Mouse (Mus musculus) neural tube, postnatal 0 days (tissue): ENCODE data around the gene Slc39a7. TPM values are rescaled to one million over a fixed set of nuclear protein-coding genes. Genes with fewer than 3 reads are reported as not detected.
A peak's percentile ranks its signal among the peaks of the same experiment; 100 is the strongest.

Experiments
- microRNA counts: library from miRNA; unstranded; fragments of <30 nt; microRNA quantifications from one replicate; lab custom pipeline; 2015
- microRNA-seq: library from miRNA; unstranded; fragments of <30 nt; microRNA quantifications from one replicate; pipeline ENCODE4, GENCODE M21; 2016
- polyA plus RNA-seq: library from polyadenylated mRNA; unstranded; fragments of >200 nt; fragmentation: Nextera tagmentation; extraction: Ambion mirVana; gene quantifications from 2 replicates; pipeline ENCODE4 v1.2.1, GENCODE M21; 2015

Gene Slc39a7
- 143 and 149 TPM in 2 replicates for polyA plus RNA-seq

DNA sequence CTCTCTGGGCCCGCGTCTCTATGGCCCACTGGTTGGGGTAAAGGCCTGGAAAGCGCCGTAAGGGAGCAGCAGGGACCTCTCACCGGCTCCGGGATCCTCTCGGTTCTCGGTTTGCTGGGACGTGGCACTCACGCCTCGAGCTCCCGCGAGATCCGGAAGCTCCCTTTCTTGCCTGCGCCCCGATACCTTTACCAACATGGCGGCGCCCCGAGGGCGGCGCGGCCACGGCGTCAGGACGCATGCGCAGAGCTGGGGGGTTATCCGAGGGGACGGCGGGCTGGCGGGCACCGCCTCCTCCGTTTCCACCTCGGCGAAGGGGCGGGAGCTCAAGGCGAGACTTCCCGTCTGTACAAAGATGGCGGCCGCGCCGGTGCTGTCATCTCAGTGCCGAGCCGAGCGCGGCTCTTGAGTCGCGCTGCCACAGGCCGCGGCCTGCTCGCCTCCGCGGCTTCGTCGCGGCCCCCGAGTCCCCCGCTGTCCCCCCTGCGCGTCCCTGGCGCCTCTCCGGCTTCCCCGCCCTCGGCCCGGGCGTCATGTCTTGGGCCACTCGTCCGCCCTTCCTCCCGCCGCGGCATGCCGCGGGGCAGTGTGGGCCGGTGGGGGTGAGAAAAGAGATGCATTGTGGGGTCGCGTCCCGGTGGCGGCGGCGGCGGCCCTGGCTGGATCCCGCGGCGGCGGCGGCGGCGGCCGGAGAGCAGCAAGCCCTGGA is at the start of gene Slc39a7, which contains the start of gene Rxrb:
Gene Slc39a7 (minus strand): TSS at position 218 of the 709 bp plus-strand sequence.
Gene Rxrb (plus strand): TSS at position 348 of the 709 bp plus-strand sequence.

DNA sequence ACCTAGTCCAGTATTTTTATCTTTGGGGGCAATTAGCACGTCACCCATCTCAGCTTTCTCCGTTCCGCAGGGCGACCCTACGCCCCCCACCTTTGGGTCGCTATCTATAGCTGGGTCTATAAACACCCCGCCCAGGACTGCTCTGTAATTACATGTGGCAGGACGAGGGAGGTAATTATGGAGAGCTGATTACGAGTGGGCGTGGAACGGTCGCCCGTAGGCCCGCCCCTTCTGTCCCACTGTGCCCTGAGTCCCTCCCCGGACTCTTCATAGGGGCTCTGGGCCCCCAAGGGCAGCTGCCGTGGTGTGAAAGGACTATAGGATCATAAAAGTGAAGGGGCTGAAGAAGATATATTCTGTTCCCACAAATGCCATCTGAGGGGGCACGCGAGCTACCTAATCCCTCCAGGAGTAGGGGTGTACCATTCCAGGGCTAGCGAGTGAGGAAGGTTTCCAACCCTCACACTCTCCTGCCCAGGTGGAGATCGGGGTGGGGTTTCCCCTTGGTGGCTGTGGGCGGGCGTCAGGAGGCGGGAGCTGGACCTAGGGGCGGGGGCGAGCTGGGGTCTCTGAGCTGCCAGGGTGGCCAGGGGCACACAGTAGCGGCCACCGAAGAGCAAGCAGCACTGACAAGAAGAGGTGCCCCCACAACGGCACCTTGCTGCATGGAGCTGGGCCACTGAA is 7.5 kb upstream of the Slc39a7 start, which contains the start of gene Col11a2:
Gene Col11a2 (plus strand): TSS at position 560 of the 684 bp plus-strand sequence.

DNA sequence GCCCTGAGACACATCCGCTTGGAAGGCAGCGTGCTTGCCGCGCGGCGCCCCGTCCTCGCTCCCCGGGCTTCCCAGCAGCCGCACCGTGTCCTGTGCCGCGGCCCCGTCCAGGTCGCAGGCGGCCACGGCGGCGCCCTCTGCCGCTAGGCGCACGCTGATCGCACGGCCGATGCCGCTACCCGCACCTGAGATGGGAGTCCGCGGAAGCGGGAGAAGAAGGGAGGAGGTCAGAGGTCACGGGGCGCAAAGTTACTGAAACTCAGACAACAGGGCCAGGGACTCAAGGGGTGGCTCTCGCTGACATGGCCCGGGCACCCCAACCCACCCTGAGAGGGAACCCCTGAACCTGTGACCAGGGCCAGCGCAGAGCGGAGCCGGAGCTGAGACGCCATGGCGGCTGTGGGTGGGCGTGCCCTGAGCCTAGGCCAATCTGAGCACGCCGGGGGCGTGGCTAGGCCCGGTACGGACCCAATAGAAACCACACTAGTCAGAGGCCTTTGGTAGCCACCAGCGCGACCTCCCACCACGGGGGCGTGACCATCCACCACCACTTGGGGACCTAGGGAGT is 3.7 kb downstream of the Slc39a7 start, which contains the start of gene H2-Ke6:
Gene H2-Ke6 (minus strand): TSS at position 405 of the 568 bp plus-strand sequence.

DNA sequence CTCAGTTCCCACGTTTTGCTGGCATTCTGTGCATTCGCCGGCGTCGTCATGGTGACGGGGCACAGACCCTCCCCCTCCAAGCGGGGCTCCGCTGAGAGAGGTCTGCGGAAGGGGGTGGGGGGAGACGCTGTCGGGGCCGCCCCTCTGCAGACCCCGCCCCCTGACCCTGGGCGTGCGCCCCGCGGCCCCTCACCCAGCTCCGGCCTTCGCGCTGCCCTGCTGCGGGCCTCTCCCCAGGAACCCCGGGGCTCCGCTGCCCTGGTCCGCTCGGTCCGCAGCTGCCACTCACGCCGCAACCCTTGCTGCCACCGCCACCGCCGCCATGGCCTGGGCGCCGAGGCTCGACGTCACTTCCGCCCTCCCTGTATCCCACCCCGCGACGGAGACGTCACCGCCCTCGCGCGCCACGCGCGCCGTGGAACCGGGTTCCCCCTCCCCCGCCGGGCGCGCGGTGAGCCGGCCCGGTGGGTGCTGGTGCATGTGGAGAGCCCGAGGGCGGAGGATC is 7.1 kb downstream of the Slc39a7 start, which contains the start of gene Ring1:
Gene Ring1 (minus strand): TSS at position 364 of the 505 bp plus-strand sequence.

DNA sequence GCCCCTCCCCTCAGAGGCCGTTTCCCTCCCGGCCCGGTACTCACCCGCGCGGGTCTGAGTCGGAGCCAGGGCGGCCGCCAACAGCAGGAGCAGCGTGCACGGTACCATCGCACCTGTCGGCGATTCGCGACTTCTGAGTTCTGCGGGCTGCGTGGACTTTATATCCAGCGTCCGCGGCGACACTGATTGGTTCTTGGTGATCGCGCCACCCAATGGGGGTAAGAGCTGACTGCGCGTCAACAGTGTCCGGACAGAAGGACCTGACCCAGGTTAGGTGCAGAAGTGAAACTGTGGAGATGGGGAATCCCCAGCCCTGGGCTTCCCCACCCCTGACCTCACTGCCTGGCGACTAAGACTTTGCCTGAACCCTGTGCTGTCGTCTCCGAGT is 31.3 kb downstream of the Slc39a7 start, which contains the start of gene H2-K1:
Gene H2-K1 (minus strand): TSS at position 198 of the 388 bp plus-strand sequence.

MicroRNAs within 50 kb of the gene (microRNA counts, 519-probe panel; counts per million panel counts)
- 4,862 counts per million, percentile 56 among the panel's probes with 10 or more counts for microRNA mmu-miR-219 (lab: Ali Mortazavi, UCI)

Small RNA genes within 50 kb of the gene (microRNA-seq; reads per million reads assigned to microRNA genes)
- not detected for gene Mir219a-1
- gene Mir219c, result not detected

Other genes starting within 250 kb of the Slc39a7 start
- gene Angptl4, start 249.9 kb downstream of the Slc39a7 start, polyA plus RNA-seq, result 41.0 and 44.6 TPM in 2 replicates
- 38.1 and 42.0 TPM in 2 replicates for gene Kank3, start 221.2 kb downstream of the Slc39a7 start, polyA plus RNA-seq
- gene Rps28, start 207.1 kb downstream of the Slc39a7 start, polyA plus RNA-seq, result 552 and 646 TPM in 2 replicates
- 595 and 638 TPM in 2 replicates for gene Ndufa7, start 207.1 kb downstream of the Slc39a7 start, polyA plus RNA-seq
- 51.5 and 57.3 TPM in 2 replicates for gene Cd320, start 188.6 kb downstream of the Slc39a7 start, polyA plus RNA-seq
- gene Gm7029, start 157.8 kb downstream of the Slc39a7 start, polyA plus RNA-seq, result not detected in 2 replicates
- gene Kifc1, start 141.0 kb downstream of the Slc39a7 start, polyA plus RNA-seq, result 1.6 TPM in 2 replicates
- 1.4 and 1.5 TPM in 2 replicates for gene Platr17, start 126.5 kb downstream of the Slc39a7 start, polyA plus RNA-seq
- gene Daxx, start 122.3 kb downstream of the Slc39a7 start, polyA plus RNA-seq, result 40.7 and 43.3 TPM in 2 replicates
- gene Tapbp, start 115.8 kb downstream of the Slc39a7 start, polyA plus RNA-seq, result 47.9 and 55.8 TPM in 2 replicates
- 18.3 and 18.5 TPM in 2 replicates for gene Zbtb22, start 115.8 kb downstream of the Slc39a7 start, polyA plus RNA-seq
- 40.2 and 49.4 TPM in 2 replicates for gene Rgl2, start 102.1 kb downstream of the Slc39a7 start, polyA plus RNA-seq
- 181 TPM in 2 replicates for gene Pfdn6, start 91.3 kb downstream of the Slc39a7 start, polyA plus RNA-seq
- gene Wdr46, start 91.0 kb downstream of the Slc39a7 start, polyA plus RNA-seq, result 17.0 and 17.9 TPM in 2 replicates
- gene B3galt4, start 80.2 kb downstream of the Slc39a7 start, polyA plus RNA-seq, result 13.6 and 15.4 TPM in 2 replicates
- 60.0 and 63.3 TPM in 2 replicates for gene Vps52, start 75.9 kb downstream of the Slc39a7 start, polyA plus RNA-seq
- 872 and 906 TPM in 2 replicates for gene Rps18, start 75.7 kb downstream of the Slc39a7 start, polyA plus RNA-seq
- gene H2-K1, start 31.3 kb downstream of the Slc39a7 start, polyA plus RNA-seq, result 23.9 and 24.3 TPM in 2 replicates
- gene Ring1, start 7.0 kb downstream of the Slc39a7 start, polyA plus RNA-seq, result 21.7 and 24.2 TPM in 2 replicates
- 72.0 and 82.6 TPM in 2 replicates for gene H2-Ke6, start 3.6 kb downstream of the Slc39a7 start, polyA plus RNA-seq
- 50.1 and 52.1 TPM in 2 replicates for gene Rxrb, start 130 bp upstream of the Slc39a7 start, polyA plus RNA-seq
- 9.1 and 12.1 TPM in 2 replicates for gene Col11a2, start 7.8 kb upstream of the Slc39a7 start, polyA plus RNA-seq
- gene H2-Oa, start 60.7 kb upstream of the Slc39a7 start, polyA plus RNA-seq, result 0.25 and 0.64 TPM in 2 replicates
- 26.1 and 27.0 TPM in 2 replicates for gene H2-DMa, start 87.9 kb upstream of the Slc39a7 start, polyA plus RNA-seq
- 107 and 118 TPM in 2 replicates for gene Brd2, start 91.0 kb upstream of the Slc39a7 start, polyA plus RNA-seq
- gene H2-DMb2, start 111.6 kb upstream of the Slc39a7 start, polyA plus RNA-seq, result 0.66 and 0.96 TPM in 2 replicates
- gene H2-DMb1, start 121.4 kb upstream of the Slc39a7 start, polyA plus RNA-seq, result 0.80 and 1.1 TPM in 2 replicates
- 8.0 and 8.7 TPM in 2 replicates for gene Tap1, start 155.9 kb upstream of the Slc39a7 start, polyA plus RNA-seq
- gene Psmb9, start 156.1 kb upstream of the Slc39a7 start, polyA plus RNA-seq, result 3.5 and 3.7 TPM in 2 replicates
- 7.4 and 9.0 TPM in 2 replicates for gene Psmb8, start 166.0 kb upstream of the Slc39a7 start, polyA plus RNA-seq
- gene Tap2, start 171.8 kb upstream of the Slc39a7 start, polyA plus RNA-seq, result 3.5 and 4.9 TPM in 2 replicates
- gene H2-Ob, start 207.2 kb upstream of the Slc39a7 start, polyA plus RNA-seq, result 0.14 and 0.19 TPM in 2 replicates
- 2.7 and 3.5 TPM in 2 replicates for gene H2-Ab1, start 226.0 kb upstream of the Slc39a7 start, polyA plus RNA-seq